Mouse (Mus musculus): ENCODE data around the gene Tm7sf3.
"Not testable (repeated sequence)": the region's sequence is repeated elsewhere in the genome, so short reads cannot be mapped to it uniquely, and the experiment has no call there.

Gene Tm7sf3

DNA sequence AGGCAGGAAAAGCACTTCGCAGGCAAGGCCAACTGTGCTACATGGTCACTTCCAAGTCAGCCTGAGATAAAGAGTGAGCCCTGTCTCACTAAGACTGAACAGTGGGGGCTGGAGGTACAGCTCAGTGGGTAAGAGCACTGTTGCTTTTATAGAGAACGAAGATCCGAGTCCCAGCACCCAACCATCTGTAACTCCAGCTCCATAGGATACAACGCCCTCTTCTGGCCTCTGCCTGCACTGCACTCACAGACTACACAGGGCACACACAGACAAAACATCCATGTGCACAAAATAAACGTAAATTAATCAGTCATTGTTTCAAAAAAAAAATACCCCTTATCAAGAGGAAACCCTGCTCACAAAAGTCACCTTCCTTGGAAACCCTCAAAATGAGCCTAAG, 28.7 kb downstream of the Tm7sf3 start:
- no peak for DNase-seq (ENCODE audit: low read depth)

DNA sequence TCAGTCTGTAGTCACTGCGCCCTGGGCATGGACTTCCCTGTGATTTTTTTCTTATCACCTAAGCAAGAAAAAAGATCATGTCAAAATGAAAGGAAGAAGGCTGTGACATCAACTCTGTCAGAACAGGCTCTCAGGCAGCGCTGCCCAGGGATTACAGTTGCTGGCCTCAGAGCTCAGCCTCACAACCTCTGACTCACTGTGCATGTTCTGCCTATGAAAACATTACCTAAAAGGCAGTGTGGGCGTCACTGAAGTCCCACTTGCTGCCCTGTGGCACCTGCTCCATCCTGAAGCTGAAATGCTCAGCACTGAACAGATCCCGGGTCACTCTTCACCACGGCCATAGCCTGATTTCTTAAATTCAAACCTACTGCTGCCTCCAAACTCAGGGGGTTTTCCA, 29.9 kb downstream of the Tm7sf3 start:
- DNase-seq (ENCODE audit: low read depth): no peak

DNA sequence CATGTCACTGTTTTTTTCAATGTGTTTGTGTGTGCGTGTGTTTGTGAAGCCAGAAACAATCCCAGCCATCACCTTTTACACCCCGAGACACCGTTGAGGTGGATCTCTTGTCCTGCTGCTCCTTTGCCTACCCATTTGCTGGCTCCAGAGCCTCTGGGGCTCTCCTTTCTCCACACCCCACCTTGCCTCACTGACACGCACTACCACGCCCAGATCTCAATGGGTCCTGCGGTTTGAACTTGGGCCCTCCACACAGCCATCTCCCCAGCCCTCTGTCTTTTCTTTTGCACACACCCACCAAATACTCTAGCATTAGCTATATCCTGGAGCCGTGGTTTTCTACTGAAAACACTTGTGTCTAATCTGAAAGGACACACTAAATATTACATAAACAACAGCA, 30.7 kb downstream of the Tm7sf3 start:
- no peak for DNase-seq (ENCODE audit: low read depth)

DNA sequence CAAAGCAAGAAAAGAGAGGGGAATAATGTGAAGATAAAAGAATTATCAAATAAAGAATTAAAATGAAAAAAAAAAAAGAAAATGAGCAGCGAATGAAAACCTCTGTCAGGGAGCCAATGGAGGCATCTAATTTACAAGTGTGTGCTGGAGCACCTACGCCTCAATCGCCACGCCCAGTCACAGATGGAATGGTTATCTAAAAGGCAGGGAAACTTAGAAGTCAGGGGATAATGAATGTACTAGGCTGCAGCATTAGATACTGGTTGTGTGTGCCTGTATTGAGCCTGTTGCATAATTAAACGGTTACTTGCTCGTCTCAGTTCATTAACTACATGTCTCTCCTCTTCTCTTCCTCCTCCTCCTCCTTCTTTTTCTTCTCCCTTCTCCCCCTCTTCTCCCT, 31.2 kb downstream of the Tm7sf3 start:
- DNase-seq (ENCODE audit: low read depth): no peak

DNA sequence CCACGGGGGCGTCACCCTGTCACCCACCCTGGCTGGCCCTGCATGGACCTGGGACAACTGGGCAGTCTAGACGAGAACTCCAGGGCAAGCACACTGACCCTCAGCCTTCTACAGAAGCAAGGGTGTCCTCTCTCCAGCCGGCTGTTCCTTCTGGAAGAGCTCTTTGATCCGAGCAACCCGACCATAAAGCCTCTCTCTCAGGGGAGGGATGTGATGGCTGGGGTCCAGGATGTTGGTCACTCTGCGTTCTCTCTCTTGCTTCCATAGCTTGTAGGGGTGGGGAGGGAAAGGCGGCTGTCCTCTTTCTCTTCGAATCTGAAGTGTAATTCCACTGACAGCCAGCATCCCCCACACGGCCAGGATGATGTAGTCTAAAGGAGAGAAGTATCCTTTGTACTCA, 39.0 kb downstream of the Tm7sf3 start:
- no peak for DNase-seq (ENCODE audit: low read depth)

DNA sequence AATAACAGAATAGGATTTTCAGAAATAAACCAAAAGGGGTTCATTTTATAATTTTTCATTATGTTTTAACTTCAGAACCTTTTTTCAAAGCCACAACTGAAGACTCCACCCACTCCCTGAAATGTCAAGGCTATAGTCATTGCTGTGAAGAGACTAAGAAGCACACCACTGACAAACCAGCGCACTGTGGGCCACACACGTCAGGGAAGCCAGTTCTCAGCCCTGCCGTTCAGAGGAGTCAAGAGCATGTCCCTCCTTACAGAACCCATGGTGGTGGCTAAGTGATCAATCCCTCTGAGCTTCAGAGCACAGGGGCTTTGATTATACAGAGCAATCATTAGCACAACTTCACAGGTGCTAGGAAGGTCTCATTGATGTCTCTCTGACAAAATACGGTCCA, 40.0 kb downstream of the Tm7sf3 start:
- DNase-seq (ENCODE audit: low read depth): no peak

DNA sequence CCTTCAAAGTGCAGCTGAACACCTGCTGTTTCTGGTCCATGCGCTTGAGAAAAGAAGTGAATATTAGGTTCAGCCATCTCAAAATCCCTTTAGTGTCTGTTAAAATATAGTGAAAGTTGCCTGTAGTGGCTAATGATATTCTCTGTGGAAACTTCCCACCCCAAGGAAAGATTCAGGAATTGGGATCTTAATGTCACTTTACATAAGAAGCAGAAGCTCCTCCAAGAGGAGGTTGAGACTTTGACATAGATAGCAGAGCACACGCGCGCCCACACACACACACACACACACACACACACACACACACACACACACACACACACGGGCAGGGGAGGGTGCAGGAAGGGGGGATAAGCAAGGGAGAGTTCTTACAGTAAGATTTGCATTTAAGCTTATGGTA, 57.5 kb downstream of the Tm7sf3 start:
- no peak for DNase-seq (ENCODE audit: low read depth)

DNA sequence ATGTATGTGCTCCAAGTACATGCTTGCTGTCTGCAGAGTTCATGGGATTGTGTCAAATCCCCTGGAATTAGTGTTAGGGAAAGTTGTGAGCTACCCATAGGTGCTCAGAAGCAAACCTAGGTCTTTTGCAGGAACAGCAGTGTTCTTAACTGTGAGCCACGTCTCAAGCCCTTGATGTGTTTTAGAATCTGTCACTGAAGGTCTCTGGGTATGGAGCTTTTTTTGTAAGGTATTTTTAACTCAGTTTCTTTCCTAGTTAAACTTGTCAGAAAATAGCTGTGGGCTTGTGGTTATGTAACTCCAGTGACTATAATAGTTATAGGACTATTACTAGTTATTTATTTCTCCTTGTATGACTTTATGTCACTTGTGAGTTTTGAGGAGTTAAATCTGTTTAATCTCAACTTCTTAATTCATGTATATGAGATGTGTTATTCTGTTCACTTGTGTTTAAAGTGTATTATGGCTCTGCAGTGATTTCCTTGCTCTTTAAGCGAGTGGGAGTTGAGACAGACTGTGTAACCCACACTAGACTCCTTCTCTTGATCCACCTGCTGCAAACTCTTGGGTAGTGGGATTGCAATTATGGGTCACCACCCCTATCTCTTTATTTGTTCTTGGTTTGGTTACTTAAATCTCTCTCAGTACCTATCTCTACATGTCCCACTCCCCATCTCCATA, 59.1 kb downstream of the Tm7sf3 start:
- no peak for DNase-seq (ENCODE audit: low read depth)

DNA sequence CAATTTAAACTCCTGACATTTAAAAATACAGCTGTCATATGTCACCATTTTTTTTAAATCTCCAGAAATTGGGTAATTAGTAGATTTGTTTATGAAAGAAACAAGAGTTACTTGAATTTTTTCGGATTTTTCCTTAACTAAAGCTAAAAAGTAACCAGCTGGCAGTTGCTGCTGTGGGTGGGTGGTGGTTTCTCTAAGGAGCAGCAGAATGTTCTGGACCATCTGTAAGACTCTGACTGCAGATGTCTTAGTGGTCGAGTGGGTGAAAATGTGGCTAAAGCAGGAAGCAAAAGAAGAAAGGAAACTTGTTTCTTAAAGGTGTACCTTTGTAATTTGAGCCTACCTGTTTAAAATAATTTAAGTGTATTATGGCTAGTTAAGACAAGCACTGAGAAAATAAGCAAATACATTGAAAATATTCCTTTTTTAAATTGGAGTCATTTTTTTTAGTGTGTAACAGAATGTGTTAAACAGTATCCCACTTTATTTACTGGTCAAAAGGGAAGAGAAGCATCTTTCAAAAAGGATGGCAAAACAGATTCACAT, 62.2 kb downstream of the Tm7sf3 start:
- DNase-seq (ENCODE audit: low read depth): no peak

DNA sequence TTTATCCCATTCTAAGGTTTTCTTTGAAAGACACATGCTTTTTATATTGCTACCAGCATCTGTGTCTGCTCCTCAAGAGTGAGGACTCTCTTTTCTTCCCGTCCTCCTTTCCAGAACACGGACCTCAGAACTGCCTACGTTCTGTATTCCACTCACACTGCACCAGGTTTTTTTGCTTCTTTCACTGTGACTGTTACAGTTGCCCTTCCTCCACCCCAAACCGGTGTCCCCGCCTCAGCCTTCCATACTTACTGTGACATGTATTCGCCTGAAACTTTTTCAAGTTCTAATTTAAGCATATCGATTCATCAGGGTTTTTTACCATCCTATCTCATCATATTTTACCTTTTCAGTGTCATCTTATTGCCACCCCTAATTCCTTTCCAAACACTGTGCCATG, 64.0 kb downstream of the Tm7sf3 start:
- peak; percentile 46 for DNase-seq (ENCODE audit: low read depth)

DNA sequence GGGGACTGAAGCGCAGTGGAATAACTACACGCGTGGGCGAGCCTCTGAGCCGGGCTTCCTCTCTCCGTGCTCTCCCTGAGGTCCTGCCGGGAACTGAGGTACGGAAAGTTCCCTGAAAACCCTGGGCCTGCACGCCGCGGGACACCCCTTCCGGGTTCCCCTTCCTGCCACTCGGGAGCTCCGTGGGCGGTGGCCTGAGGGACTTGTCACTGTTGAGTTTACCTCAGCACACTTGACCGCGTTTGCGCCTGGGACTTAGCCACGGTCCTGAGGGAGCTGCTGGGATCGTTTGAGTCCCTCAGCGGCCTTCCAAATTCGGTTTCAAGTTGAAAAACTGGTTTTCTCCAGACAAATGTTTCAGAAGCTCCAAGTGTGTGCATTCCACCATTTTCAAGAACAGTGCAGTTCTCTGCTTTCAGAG, 64.5 kb downstream of the Tm7sf3 start:
- DNase-seq (ENCODE audit: low read depth): peak; percentile 33

DNA sequence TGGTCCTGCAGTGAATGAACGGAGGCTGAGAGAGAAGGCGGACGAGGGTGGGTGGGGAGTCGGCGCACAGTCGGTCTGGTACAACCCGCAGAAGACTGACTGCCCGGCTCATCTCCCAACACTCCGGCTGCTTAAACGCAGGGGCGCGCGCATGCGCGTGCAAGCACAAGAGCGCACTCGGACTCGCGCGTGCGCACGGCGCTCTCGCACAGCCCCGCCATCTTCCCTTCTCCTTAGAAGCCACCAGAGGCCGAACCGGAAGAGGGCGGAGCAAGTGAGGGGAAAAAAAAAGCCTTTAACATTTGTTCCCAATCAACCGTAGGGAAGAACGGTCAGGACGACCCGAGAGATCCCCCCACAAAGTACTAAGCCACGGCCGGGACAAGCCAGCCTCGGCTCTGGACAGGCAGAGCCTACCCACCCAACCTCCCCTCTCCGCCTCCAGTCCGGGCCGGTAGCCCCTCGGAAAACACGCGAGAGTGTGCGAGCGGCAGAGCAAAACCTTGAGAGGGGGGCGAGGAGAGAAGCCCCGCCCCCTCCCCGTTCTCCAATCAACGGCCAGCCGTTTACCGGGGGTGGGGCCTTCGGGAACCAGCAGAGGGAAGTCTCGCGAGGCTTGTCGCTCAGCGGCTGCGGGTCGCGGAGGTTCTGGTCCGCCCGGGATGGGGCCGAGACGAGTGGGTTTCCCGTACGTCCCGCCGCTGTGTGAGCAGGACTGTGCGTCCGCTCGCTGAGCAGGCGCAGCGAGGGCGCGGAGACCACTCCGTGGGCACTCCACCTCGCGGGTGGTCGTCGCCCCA, 65.1 kb downstream of the Tm7sf3 start, which contains the start of gene Ints13:
Gene Ints13, minus strand, starts transcription at position 526 of the 800 bp plus-strand sequence.
- DNase-seq (ENCODE audit: low read depth): peak; percentile 95

DNA sequence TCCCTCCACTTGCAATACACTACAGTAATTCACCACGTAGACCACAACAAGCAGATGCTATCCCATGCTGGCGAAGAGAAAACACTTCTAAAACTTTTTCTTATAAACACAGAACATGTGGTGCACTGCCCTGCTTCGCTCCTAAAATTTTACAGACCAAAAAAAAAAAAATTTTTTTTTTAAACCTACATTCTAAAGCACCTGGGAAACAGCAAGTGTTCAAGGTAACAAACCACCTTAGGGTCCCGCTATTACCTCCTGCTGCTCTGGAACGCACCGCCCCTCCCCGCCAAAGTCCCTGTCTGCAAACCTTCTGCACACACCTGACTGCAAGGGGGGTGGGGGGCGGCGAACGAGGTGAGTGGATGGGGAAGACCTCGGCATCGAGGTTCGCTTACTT, 65.7 kb downstream of the Tm7sf3 start, which contains the start of gene Fgfr1op2:
Gene Fgfr1op2, plus strand, starts transcription at position 301 of the 400 bp plus-strand sequence.
- no peak for DNase-seq (ENCODE audit: low read depth)

DNA sequence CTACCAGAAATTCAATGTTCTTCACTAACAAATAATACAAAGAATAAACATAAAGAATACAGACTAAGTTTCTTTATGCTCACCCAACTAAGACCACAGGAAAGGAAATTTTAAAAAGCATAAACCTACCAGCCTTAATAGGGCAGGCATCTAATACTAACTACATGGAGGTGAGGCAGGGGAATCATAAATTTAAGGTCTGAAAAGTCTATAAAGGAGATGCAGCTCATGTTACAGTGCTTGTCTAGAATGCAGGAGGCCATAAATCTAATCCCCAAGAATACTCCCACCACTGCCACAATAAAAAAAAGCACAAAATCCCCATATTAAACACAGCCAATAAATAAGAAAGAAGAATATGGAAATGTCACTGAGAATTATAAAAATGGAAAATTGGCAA, 70.6 kb downstream of the Tm7sf3 start:
- no peak for DNase-seq (ENCODE audit: low read depth)

DNA sequence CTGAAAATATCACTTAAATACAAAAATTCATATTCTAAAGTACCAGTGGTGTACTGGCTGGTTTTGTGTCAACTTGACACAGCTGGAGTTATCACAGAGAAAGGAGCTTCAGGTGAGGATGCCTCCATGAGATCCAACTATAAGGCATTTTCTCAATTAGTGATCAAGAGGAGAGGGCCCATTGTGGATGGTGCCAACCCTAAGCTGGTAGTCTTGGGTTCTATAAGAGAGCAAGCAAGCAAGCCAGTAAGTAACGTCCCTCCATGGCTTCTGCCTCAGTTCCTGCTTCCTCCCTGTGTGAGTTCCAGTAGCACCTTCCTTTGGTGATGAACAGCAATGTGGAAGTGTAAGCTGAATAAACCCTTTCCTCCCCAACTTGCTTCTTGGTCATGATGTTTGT, 80.2 kb downstream of the Tm7sf3 start:
- DNase-seq (ENCODE audit: low read depth): not testable (repeated sequence)
